Mouse (Mus musculus) embryo, embryonic 11.5 days (tissue): Measurements from ENCODE around the gene Ppp2r5e.

ENCODE experiments used
- DNase-seq: peaks from one replicate; pipeline ENCODE4 v3.0.0-alpha.2; 2012; ENCODE audit warnings: low read depth, low spot score

Gene Ppp2r5e

GRCm38 (mm10) chr12:75596154-75597002 lies at the start of gene Ppp2r5e:
Gene Ppp2r5e (minus strand): TSS chr12:75596245.
- DNase-seq, result peak; percentile 98

DNA sequence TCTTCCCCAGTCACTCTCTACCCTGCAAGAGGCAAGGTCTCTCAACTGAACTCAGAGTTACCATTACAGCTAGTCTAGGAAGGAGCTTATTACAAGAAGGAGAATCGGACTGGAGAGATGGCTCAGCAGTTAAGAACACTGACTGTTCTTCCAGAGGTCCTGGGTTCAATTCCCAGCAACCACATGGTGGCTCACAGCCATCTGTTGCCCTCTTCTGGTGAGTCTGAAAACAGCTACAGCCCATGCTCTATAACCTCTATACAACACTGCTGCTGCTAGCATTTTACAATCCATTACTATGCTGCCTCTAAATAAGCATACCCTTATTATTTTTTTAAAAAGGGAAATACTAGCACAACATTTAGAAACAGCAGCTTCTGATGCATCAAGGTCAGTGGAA lies 49.7 kb upstream of the Ppp2r5e start:
- DNase-seq, result no peak

GRCm38 (mm10) chr12:75641726-75642125 lies 45.7 kb upstream of the Ppp2r5e start:
- no peak for DNase-seq

DNA sequence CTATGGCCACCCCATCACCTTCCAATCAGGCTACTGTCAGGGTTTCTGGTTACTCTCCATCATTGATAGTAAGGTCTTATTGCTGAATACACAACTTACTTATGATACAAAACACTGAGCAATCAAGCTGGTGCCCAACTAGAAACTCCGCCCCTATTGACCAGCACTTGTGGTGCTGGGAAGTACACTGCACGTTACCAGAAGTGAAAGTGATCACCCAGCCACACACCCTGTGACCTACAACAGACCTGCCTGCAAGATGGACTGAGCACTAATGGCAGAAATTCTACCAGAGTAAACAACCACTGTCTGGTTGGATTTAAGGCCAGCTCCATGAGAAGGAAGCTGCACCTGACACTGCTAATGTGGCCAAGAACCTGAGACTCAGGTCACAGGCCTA lies 42.3 kb upstream of the Ppp2r5e start:
- no peak for DNase-seq

GRCm38 (mm10) chr12:75637103-75637502 lies 41.1 kb upstream of the Ppp2r5e start:
- DNase-seq, result no peak

- no peak for DNase-seq
Measured at GRCm38 (mm10) chr12:75635771-75636430, 39.9 kb upstream of the Ppp2r5e start.

- no peak for DNase-seq
Measured at GRCm38 (mm10) chr12:75629618-75630017, 33.6 kb upstream of the Ppp2r5e start.

DNA sequence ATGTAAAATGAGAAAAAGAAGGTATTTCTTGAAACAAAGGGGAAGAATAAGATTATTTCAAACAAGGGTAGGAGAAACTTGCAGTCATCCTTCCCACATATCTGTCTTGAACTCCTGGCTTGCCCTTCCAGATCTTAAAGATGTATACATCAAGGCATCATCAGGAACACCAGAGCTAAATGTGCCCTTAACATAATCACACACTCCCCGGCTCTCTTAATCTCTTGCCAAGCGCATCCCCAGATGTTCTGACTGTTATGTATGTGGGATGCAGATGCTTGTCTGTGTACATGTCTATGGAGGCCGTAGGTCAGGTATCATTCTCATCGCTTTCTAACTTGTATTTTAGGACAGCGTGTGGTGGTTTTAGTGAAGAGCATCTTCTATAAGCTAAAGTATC lies 27.2 kb upstream of the Ppp2r5e start:
- no peak for DNase-seq

DNA sequence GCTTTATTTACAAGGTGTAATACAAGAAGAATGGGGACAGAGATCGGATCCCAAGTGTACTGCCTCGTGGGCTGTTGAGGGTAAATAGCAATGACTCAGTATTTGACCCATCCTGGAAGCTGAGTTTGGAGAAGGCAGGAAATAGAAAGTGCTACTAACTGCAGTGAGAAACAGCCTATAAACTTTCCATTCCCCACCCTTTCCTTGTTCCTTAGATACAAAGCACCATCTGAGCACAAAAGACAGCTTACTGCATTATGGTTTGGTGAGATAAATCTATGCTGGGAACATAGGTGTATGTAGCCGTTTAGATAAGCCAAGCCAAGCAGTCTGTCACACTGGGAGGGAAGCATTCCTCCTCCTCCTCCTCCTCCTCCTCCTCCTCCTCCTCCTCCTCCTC lies 26.8 kb upstream of the Ppp2r5e start:
- no peak for DNase-seq

- DNase-seq, result no peak
Measured at GRCm38 (mm10) chr12:75616841-75617240, 20.8 kb upstream of the Ppp2r5e start.

DNA sequence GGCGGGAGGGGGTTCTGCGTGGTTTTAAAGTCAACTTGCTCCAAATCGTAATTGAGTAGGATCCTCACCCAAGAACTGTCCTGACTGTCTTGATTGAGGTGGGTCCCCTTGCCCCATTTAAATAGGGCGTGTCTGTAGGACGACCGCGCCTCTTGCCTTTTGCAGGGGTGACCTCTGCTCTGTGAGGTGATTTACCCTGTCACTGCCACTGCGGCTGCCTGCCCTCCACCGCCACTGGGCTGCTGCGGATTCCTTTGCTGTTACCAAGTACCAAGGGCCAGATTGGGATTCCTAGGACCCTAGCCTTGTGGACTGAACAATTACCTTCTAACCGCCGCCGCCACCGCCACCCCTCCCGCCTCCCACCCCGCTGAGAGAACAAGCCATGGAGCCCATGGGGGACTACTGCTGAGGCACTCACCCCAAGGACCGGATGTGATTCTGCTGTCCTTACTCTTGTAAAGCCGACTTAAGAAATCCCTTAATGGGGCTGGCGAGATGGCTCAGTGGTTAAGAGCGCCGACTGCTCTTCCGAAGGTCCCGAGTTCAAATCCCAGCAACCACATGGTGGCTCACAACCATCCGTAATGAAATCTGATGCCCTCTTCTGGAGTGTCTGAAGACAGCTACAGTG lies 20.2 kb upstream of the Ppp2r5e start:
- no peak for DNase-seq

GRCm38 (mm10) chr12:75615556-75615955 lies 19.5 kb upstream of the Ppp2r5e start:
- no peak for DNase-seq

- no peak for DNase-seq
Measured at GRCm38 (mm10) chr12:75612711-75613110, 16.7 kb upstream of the Ppp2r5e start.

- DNase-seq, result no peak
Measured at GRCm38 (mm10) chr12:75599490-75599889, 3.4 kb upstream of the Ppp2r5e start.

DNA sequence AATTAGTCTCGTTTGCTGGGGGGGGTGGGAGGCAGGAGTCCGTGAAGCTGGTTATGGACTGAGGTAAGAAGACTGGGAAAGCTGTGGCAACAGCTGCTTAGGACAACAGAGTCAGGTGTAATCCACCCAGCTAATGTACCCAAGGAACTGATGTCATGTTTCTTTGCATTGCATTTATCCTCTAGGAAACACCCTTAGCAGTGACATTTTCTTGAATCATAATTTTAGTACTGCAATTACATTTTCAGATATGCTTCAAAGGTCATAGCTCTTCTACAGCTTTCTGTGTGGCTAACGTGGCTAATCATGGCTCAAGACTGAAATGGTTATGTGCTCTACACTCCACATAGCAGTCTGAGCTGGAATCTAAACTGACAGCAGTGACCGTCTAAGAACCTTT lies 2.9 kb upstream of the Ppp2r5e start:
- DNase-seq, result no peak

- no peak for DNase-seq
Measured at GRCm38 (mm10) chr12:75597707-75598106, 1.7 kb upstream of the Ppp2r5e start.

GRCm38 (mm10) chr12:75595291-75596153 lies 523 bp downstream of the Ppp2r5e start:
- DNase-seq, result no peak

DNA sequence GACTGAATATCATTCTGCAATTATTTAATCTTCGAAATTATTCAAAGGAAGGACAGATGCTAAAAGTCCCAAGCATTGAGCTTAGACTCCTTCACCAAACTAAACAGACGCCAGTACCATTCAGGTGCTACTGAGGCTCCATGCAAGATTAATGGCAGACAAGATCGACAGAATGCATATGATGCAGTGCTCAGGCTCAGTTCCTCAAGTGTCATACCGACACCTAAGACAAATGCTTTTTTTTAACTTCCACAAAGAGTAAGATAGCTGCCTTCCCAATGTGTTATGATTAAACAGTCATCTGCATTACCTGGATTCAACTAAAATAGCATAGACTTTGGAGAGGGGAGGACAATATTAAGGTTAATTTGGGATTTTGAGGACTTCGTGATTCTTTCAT lies 1.6 kb downstream of the Ppp2r5e start:
- no peak for DNase-seq

GRCm38 (mm10) chr12:75593817-75594216 lies 2.2 kb downstream of the Ppp2r5e start:
- no peak for DNase-seq

DNA sequence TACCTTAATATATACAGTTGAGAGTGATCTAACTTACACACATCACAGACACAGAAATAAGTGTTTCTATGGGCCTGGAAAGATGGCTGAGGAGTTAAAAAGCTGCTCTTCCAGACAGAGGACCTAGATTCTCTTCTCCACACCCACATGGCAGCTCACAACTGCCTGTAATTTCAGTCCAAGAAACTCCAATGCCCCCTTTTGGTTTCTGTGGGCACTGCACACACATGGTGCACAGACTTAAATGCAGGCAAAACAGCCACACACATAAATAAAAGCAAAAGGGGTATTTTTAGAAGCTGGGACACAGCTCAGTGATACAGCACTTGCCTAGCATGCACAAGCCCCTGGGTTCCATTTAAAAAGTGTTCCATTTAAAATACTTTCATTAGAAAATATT lies 8.5 kb downstream of the Ppp2r5e start:
- DNase-seq, result no peak

DNA sequence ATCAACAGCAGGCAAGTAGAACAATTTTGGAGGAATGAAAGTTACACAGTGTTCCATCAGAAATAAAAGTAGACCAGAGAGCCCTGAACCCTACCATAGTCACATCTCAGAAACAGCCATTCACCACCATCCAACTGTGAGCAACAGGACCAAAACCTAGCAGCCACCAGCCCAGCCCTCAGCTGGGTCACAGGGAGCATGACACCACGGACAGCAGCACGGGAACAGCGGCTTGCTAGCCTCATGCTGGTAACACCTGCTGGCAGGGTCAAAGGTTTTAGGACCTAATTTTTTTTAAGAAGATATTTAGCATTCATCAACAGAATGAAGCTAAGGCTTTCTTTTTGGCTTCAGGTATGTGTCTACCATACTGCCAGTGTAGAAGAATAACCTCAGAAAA lies 12.3 kb downstream of the Ppp2r5e start:
- DNase-seq, result no peak

- no peak for DNase-seq
Measured at GRCm38 (mm10) chr12:75579076-75579475, 17.0 kb downstream of the Ppp2r5e start.
